Mouse (Mus musculus): ENCODE data around the gene Rufy2.

Rufy2 gene

DNA sequence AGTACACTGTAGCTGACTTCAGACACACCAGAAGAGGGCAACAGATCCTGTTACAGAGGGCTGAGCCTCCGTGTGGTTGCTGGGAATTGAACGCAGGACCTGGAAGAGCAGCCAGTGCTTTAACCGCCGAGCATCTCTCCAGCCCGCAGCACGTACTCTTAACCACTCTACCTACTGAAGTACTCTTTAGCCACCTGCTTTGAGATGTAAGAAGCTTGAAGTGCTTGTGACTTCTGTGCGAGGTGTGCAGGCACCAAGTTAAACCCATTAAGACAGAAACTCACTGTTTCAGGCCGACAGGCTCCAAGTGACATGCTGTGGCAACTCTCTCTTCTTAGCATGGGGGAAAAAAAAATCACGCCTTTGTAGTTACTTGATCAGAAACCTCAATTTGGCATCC is 34.1 kb downstream of the Rufy2 start:
- no peak for DNase-seq (ENCODE audit: extremely low read depth, low read depth)

DNA sequence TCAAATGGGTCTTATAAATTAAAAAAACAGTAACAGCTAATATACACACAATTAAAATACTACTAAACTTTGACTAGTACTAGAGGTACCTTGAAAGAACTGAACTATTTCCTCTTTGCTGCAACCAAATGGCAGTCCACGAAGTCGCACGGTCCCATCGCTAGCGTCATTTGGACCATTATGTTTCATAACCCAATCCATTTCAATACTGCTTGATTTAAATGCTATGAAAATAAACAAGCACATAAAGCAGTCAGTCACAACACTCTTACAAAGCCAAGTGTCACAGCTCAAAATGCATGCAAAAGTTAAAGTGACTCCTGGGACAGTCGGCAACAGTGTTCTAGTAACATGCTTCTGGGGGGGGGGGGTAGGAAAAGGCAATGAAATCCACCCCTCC is 39.3 kb downstream of the Rufy2 start:
- no peak for DNase-seq (ENCODE audit: extremely low read depth, low read depth)

DNA sequence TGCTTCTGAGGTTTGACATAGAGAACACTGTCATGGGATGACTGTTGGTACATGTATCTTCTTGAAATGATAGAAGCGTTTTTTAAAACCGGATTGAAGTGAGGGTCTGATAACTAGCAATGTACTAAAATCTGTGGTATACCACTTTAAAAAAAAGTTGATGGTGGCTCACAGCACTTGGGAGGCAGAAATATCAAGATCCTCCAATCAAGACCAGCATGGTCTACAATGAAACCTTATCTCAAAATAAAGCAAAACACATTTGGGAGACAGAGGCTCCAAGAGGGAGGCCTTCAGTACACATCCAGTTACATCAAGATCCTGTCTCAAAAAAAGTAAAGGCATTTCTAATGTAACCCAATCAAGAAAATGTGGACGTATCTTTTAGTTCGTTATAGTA is 41.7 kb downstream of the Rufy2 start:
- DNase-seq (ENCODE audit: extremely low read depth, low read depth), result peak; percentile 51

DNA sequence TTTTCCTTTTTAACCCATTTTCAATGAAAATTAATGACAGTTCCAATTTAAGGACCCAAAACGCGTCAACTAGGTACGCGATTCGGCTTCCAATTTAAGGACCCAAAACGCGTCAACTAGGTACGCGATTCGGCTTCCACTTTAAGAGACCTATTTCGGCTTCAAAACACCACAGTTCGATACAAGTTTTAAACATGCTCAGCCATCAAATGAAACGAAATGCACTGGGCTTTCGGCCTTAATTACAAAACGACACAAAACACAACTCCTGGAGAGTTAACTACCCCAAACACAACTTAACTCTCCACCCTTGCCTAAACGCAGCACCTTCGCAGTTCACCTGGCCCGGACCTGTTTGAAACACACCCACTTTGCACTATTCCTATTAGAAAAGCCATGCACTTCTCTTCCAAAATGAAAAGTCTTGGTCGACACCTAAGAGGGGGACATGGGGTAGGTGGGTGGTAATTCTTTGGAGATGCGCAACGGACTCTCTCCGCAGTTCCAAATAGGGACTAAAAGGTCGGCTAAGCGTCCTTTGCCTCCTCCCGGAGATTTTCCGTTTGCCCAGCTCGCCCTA is 42.6 kb downstream of the Rufy2 start:
- DNase-seq (ENCODE audit: extremely low read depth, low read depth), result no peak

DNA sequence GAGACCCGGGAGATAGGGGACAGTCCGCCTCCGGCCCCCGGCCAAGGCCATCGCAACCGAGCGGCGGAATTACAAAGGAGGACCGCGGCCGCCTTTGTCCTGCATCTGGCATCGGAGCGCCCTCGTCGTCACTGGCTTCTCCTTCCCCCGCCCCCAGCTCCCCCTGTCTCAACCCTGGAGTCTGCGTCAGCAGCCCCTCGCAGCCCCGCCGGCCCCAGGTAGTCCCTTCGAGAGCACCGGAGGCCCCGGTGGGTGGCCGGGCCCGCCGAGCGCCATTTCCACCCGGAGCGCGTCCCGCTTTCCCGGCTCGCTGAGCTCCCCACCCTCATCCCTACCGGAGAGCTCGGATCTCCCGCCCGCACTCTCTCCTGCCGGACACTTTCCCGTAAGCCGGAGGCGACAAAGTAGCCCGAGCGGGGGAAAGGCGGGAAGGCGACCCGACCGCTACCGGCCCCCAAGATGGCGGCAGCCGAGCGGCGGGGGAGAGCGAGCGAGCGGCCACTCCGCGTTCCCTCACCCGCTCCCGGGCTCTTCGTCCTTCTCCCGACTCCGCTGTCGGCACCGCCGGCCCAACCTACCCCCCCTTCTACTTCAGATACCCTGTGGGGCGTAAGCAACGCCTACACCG is 43.2 kb downstream of the Rufy2 start:
- DNase-seq (ENCODE audit: extremely low read depth, low read depth), result no peak

DNA sequence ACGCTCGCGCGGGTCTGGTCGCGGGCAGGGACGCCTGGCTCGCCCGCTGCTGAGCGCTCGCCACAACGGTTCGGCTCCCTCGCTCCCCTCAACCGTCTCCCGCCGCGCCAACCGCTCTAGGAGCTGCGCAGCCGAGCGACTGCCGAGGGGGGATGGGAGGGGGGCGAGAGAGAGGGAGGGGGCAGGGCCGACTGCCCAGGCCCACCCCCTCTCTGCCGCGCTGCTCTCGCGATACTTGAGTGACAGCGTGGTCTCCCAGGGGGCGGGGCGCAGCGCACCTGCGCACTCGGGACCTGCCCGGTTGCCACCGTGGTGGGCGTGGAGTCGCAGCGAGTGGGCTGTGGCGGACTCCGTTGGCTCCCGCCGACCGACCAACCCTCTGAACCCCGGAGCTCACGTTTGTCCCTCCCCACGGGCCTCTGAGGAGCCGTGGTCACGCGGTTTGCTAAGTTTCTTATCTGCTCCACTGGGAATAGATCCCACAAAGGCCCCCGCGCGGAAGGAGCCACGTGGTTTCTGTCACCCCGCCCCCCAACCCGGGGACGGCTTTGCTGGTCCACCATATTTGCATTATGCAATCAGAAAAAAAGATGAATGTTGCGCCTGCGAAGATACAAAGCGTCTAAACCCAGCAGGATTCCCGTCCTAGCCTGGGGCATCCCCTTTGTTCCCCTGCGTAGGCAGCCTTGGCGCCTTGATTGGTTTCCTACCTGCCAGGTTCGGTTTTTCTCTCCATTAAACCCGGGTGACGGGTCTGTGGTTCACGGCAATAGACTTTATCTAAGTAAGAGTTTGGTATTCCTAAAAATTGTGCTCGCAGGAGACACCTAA is 43.9 kb downstream of the Rufy2 start, which contains the start of the genes Hnrnph3 and Pbld2:
TSS of gene Hnrnph3 (minus strand) at position 469 of the 831 bp plus-strand sequence.
TSS of gene Pbld2 (plus strand) at position 567 of the 831 bp plus-strand sequence.
- peak; percentile 83 for DNase-seq (ENCODE audit: extremely low read depth, low read depth)

DNA sequence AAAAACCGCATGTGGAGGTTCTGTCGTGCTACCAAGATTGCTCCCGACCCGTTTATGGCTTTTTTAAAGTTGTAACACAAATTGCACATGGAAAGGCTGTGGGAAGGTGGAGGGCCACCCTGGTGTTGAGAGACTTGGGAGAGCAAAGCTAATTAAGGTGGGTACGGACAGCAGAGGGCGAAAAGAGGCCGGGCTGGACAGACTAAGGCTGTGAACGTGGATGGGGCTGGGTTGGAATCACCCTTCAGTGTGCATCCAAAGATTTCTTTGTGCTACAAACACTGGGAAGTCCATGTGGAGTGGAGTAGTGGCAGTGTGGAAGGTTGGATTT is 44.5 kb downstream of the Rufy2 start:
- DNase-seq (ENCODE audit: extremely low read depth, low read depth), result no peak

DNA sequence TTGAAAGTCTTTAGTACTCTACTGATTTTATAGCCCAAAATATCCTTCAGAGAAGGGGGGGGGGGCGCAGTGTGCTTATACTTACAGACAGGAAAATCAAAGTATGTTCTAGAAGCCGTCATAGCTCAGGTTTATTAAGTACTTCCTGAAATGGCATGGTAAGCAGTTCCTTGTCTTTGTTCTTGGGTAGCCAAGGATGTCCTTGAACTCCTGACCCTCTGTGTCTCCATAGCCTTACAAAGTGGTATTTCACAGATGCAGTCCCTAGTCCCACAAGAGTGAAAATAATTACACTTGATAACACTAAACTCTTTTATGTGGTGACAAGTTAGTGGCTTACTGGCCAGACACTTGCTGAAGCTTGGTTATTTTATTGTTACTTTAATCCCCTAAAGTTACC is 45.0 kb downstream of the Rufy2 start:
- DNase-seq (ENCODE audit: extremely low read depth, low read depth), result no peak

DNA sequence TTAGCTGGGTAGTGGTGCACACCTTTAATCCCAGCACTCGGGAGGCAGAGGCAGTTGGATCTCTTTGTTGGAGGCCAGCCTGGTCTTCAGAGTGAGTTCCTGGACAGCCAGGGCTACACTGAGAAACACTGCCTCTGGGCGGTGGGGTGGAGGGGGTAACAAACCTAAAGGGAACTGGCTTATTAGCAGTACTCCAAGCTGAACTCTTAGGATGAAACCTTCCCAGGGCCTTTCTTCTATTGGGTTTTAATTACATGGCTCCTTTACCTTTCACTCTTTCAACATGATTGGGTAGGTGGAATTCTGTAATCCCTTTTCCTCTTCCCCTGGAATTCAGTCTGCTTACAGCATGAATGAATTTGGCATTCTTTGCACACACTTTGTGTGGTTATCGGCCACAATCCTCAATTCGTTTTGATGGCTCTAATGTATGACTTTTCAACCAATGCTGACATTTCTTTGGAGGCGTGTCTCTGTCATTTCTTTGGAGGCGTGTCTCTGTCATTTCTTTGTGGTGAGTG is 45.5 kb downstream of the Rufy2 start:
- no peak for DNase-seq (ENCODE audit: extremely low read depth, low read depth)

DNA sequence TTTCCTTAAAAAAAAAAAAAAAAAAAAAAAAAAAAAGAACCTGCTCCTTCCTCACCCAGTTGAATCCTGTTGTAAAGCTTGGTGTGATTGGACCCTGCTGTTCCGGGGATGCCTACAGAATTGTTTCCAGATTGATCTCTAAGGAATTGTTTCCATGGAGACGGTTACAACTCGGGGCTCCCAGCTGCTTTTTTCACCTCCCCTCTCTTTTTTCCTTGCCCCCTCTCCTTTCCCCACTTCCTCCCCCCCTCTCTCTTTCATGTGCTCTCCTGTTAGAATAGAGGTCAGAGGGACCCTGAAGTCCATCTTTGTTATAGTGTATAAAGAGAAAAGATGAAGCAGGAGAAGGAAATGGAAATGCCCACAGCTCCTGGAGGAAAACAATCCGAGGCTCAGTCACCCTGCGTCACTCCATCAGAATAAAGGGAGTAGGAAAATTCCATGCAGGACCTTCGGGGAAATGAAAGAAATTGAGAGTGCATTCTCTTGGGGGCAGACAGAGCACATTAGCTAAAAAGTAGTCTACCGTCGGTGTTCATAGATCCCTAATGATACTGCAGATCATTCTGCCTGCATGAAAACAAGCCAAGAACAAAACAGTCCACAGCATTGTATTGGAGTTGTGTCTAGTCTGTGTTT is 46.3 kb downstream of the Rufy2 start:
- no peak for DNase-seq (ENCODE audit: extremely low read depth, low read depth)

DNA sequence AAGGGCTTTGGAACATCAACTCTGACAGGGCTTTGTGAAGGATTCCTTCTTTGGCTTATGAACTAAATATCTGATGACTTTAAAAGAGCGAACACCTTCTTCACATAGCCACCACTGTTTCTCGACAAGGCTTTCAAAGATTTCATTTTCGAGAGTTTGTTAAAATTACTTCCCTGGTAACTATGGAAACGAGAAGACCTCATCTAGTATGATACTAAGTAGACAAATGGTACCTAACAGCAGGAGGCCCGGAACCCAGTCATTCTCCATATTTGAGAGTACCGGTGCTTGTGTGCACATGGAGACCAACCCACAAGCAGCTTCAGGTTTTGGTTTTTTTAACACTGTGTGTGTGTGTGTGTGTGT is 46.8 kb downstream of the Rufy2 start:
- DNase-seq (ENCODE audit: extremely low read depth, low read depth), result no peak

DNA sequence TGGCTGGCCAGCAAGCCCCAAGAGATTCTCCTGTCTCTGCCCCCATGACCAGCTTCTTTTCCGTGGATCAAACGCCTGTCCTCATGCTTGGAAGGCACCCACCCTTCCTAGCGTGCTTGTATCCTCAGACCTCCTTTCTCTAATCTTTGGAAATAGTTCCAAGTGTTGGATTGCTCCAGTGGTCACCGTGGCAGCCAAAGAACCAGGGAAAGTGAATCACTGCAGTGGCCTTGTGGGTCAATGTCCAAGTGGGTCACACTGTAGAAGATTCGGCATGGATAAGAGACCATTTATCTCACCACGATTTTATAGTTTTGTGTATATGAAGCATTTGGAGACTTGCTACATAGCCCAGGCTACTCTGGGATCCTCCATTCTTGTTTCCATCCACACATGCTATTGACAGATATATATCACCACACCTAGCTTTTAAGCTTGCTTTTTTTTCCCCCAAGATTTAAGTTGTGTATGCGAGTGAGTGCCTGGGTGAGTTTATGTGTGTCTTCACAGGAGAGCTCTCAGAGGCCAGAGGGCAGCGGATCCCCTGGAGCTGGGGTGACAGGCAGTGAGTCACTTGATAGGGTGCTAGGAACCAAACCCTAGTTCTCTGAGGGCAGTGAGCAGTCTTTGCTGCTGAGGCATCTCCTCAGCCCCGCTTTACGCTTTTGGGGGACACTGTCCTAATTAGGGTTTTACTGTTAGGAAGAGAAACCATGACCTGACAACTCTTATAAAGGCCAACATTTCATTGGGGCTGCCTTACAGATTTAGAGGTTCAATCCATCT is 47.5 kb downstream of the Rufy2 start:
- no peak for DNase-seq (ENCODE audit: extremely low read depth, low read depth)

DNA sequence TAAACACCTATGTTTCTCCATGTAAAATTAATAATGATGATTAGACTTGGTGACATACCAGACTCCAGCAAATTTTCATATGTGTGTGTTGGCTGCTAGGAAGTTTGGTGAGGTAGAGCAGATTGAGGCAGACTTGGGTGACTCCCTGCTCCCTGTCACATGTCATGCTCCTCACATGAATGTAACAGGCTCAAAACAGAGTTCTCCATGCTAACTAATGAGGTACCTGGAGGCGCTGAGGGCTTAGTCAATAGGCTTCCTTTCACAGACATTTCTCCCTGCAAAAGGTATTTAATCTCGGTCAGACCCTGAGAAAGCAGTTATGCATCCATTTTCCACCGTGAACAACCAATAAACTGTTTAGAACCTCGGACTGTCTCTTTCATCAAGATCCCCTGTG is 48.4 kb downstream of the Rufy2 start:
- DNase-seq (ENCODE audit: extremely low read depth, low read depth), result no peak

DNA sequence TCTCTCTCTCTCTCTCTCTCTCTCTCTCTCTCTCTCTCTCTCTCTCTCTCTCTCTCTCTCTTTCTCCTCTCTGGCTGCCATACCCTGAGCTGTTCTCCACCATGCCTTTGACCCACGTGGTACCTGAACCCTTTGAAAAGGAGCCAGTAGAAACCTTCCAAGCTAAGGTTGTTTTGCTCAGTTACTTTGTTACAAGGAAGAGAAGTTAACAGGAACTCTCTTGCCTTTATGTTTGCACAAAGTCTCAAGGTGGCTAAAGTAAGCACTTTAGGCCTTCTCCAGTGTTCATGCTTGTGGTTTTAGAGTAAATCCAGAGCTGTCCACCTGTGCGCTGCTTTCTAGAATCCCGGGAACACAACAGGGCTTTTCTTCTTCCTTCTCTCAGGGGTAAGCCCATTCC is 52.2 kb downstream of the Rufy2 start:
- DNase-seq (ENCODE audit: extremely low read depth, low read depth), result no peak

DNA sequence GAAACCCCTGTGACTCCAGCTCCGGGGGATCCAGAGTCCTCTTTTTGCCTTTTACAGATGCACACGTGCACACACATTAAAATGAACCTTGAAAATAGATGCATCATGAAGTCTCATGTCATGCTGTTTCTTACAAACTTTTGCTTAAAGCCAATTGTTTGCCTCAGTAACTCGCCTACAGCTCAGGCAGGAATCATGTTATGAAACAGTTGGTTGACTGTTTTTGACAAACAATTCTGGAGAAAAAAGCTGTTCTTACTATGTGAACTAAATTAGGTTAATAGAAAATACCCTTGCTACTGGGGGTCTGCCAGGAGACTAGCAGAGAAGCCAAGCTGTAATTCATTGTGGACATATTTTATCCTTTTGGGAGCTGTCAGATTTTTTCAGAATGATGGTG is 52.9 kb downstream of the Rufy2 start:
- DNase-seq (ENCODE audit: extremely low read depth, low read depth), result no peak

DNA sequence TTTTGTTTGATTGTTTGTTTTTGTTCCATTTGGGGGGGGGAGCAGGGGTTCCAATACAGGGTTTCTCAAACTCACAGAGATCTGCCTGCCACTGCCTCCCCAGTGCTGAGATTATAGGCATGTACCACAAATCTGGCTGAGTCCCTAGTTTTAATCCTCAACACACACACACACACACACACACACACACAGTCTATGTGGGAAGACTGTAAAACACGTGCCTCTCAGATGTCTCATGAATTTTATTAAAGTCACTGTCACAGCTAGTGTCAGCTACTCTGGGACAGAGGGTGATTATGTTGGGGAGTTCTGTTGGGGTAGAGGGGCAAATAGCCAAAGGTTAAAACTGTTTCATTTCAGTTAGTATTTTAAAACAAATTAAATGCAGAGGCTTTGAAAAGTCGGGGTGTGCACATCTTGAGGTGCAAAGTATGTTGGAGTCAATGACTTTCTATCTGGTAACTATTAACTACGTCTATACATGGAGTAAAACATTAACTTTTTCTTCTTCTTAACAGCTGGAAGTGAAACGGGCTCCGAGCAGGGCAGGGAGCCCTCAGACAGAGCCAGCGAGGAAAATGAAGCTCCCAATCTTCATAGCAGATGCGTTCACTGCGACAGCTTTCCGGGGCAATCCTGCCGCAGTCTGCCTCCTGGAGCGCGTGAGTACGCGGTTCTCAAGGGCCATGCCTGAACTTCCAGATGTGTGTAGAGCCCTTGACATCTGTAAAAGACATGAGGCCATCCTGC is 58.7 kb downstream of the Rufy2 start:
- no peak for DNase-seq (ENCODE audit: extremely low read depth, low read depth)

DNA sequence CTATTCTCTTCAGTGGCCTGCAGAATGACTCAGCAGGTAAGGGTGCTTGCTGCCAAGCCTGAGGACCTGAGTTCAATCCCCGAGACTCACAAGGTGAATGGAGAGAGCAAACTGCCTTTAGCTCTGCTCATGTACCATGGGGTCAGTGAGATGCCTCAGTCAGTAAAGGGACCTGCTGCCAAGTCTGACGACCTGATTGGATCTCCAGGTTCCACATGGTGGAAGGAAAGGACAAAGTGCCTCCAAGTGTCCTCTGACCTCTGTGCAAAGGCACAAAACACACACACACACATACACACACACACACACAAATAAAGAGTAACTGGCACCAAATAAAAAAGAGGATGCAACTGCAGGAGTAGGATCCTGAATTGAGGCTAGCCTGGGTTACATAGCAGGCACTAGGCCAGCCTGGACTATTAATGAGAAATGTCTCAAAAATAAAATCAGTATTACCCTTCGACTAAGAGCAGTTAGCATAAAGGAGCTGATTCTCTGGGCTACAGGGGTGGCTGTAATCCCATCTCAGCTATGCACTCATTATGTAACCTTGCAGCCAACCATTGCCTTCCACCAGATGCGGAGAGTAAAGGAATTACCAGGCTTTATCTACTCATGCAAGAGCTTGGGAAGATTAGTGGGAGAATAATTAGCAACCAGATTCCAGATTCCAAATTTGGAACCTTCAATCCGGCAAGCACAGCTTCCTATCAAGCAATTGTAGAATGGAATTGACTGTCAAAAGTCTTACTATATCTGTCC is 60.0 kb downstream of the Rufy2 start:
- no peak for DNase-seq (ENCODE audit: extremely low read depth, low read depth)

DNA sequence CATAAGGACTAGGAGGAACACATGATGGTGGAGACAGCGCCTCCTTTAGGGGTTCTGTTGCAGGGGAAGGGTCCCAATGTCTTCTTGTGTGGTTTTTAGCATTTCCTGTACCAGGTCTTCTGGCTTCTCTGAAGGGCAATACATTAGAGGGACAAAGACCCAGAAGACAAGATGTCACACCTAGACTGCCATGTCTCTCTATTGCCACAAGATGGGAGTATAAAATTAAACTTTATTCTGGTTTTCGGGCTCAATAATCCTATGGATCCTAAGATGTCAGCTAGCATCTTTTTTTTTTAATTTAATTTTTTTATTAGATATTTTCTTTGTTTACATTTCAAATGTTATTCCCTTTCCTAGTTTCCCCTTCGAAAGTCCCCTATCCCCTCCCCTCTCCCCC is 63.1 kb downstream of the Rufy2 start:
- DNase-seq (ENCODE audit: extremely low read depth, low read depth), result no peak

DNA sequence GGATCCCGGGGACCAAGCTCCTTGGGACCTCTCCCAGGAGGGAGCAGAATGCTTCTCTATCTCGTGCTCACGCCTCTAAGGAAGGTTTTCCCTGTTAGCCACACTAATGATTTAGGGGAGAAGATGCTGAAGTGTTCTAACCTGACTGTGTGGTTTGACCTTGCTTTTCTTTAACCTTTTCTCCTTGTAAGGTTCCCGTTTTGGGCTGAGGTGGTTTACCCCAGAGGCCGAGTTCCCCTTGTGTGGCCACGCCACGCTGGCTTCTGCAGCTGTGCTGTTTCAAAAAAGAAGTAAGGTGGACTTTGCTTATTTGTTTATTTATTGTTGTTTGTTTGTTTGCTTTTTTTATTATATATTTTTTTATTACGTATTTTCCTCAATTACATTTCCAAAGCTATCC is 67.7 kb downstream of the Rufy2 start:
- no peak for DNase-seq (ENCODE audit: extremely low read depth, low read depth)

DNA sequence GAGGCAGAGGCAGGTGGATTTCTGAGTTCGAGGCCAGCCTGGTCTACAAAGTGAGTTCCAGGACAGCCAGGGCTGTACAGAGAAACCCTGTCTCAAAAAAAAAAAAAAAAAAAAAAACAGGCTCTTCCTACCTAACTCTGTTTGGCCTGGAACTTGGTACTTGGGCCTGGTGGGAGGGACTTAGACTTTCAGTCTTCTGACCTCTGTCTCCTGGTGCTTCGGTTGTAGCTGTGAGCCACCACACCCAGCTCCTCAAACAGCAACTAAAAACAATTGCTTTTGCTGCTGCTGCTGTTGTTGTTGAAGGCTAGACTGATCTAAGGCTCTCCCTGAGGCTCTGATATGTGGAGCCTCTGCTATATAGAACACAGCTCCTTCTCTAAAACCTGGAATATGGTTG is 69.1 kb downstream of the Rufy2 start:
- DNase-seq (ENCODE audit: extremely low read depth, low read depth), result no peak
